In genomic region chr2:155265526-155265925, GRCm38 (mm10) we compare ENCODE assay signal across 28 mouse cellular contexts. TPM values are rescaled to one million over a fixed set of nuclear protein-coding genes. Genes with fewer than 3 reads are reported as not detected.
DNase-seq lines count a peak whose midpoint lies in the region; ATAC-seq and TF ChIP-seq lines count a peak whose summit lies in the region.
"Had no signal": no experiment of that assay in that cellular context is flagged by ENCODE, and none has a peak within 500 bp of the region (broad histone marks: within the 10 kb centered on the region; RNA-seq: fewer than 3 reads in every experiment).

No protein-coding gene starts in this region.

- H3K9me3 ChIP-seq in heart, embryonic 12.5 days (replicated peaks) = peaks cover 5% of the 10 kb centered on the region; the same call in 1 of the 2 replicates
- no peaks in the 10 kb centered on the region for H3K9me3 ChIP-seq in limb, embryonic 14.5 days (ENCODE audit: control insufficient read depth, low read length)
- H3K9me3 ChIP-seq in limb, embryonic 10.5 days (replicated peaks) = no peaks in the 10 kb centered on the region
- H3K9me3 ChIP-seq in midbrain, embryonic 11.5 days (ENCODE audit: control insufficient read depth, low read length) = no peaks in the 10 kb centered on the region
- no peaks in the 10 kb centered on the region for H3K9me3 ChIP-seq in midbrain, postnatal 0 days (ENCODE audit: low read length)
- H3K9me3 ChIP-seq: embryonic facial prominence, embryonic 13.5 days; embryonic facial prominence, embryonic 15.5 days; forebrain, embryonic 10.5 days; forebrain, embryonic 12.5 days; G1E had no signal

- TF ChIP-seq CTCF in midbrain, postnatal 0 days (IDR thresholded peaks at IDR 0.05) = no peak

- H3K27me3 ChIP-seq in heart, embryonic 12.5 days (replicated peaks) = no peaks in the 10 kb centered on the region
- H3K27me3 ChIP-seq in limb, embryonic 14.5 days (ENCODE audit: control insufficient read depth, insufficient read depth, low read length) = no peaks in the 10 kb centered on the region
- H3K27me3 ChIP-seq in limb, embryonic 10.5 days (ENCODE audit: low read depth, poor library complexity, severe bottlenecking) = no peaks in the 10 kb centered on the region
- no peaks in the 10 kb centered on the region for H3K27me3 ChIP-seq in midbrain, embryonic 11.5 days (ENCODE audit: control insufficient read depth, insufficient read depth, low read length)
- H3K27me3 ChIP-seq in midbrain, postnatal 0 days (ENCODE audit: insufficient read depth, low read length) = no peaks in the 10 kb centered on the region
- no peaks in the 10 kb centered on the region for H3K27me3 ChIP-seq in myocyte (ENCODE audit: control insufficient read depth, insufficient read depth, insufficient read length)
- H3K27me3 ChIP-seq: CH12.LX; embryonic facial prominence, embryonic 13.5 days; embryonic facial prominence, embryonic 15.5 days; forebrain, embryonic 12.5 days; Patski had no signal

- ATAC-seq in heart, embryonic 12.5 days (ENCODE audit: insufficient number of reproducible peaks, low FRiP score) = no peak
- ATAC-seq in limb, embryonic 14.5 days (ENCODE audit: low FRiP score, low read depth) = peak; percentile 55; the same call in 1 of the 2 replicates
- no peak for ATAC-seq in midbrain, embryonic 11.5 days (ENCODE audit: low FRiP score)
- no peak for ATAC-seq in midbrain, postnatal 0 days (ENCODE audit: low FRiP score)
- ATAC-seq: activated CD4-positive, CD25-positive, alpha-beta regulatory T cell, adult 4 months; CD4-positive, CD25-positive, alpha-beta regulatory T cell, adult 4 months; forebrain, embryonic 14.5 days; Patski had no signal

- H3K79me2 ChIP-seq in myocyte (ENCODE audit: control insufficient read depth, insufficient read depth) = no peaks in the 10 kb centered on the region

- no peak for TF ChIP-seq POLR2A in limb, embryonic 14.5 days (IDR thresholded peaks at IDR 0.05; ENCODE audit: borderline replicate concordance, extremely low read depth, insufficient read depth, insufficient read length)
- TF ChIP-seq POLR2A in myocyte (IDR thresholded peaks at IDR 0.05; ENCODE audit: insufficient read length, low read depth) = no peak

- H3K4me1 ChIP-seq in heart, embryonic 12.5 days (replicated peaks) = no peaks in the 10 kb centered on the region
- no peaks in the 10 kb centered on the region for H3K4me1 ChIP-seq in limb, embryonic 14.5 days (ENCODE audit: control insufficient read depth, insufficient read depth, low read length)
- H3K4me1 ChIP-seq in limb, embryonic 10.5 days = no peaks in the 10 kb centered on the region
- no peaks in the 10 kb centered on the region for H3K4me1 ChIP-seq in midbrain, embryonic 11.5 days (ENCODE audit: control insufficient read depth, insufficient read depth, low read length)
- H3K4me1 ChIP-seq in midbrain, postnatal 0 days (ENCODE audit: insufficient read depth, low read length) = no peaks in the 10 kb centered on the region
- H3K4me1 ChIP-seq: embryonic facial prominence, embryonic 13.5 days; embryonic facial prominence, embryonic 15.5 days; forebrain, embryonic 10.5 days; forebrain, embryonic 12.5 days had no signal

- H3K9ac ChIP-seq in heart, embryonic 12.5 days = no peak overlapping the region
- no peak overlapping the region for H3K9ac ChIP-seq in limb, embryonic 14.5 days (ENCODE audit: low read depth, low read length, severe bottlenecking)
- no peak overlapping the region for H3K9ac ChIP-seq in midbrain, embryonic 11.5 days (ENCODE audit: low read length)
- no peak overlapping the region for H3K9ac ChIP-seq in midbrain, postnatal 0 days (replicated peaks; ENCODE audit: low read length, poor library complexity, severe bottlenecking)
- H3K9ac ChIP-seq: embryonic facial prominence, embryonic 13.5 days; embryonic facial prominence, embryonic 15.5 days; forebrain, embryonic 12.5 days had no signal

- H3K4me3 ChIP-seq in heart, embryonic 12.5 days = no peak overlapping the region
- H3K4me3 ChIP-seq in limb, embryonic 14.5 days (replicated peaks; ENCODE audit: low read length) = no peak overlapping the region
- no peak overlapping the region for H3K4me3 ChIP-seq in limb, embryonic 10.5 days
- no peak overlapping the region for H3K4me3 ChIP-seq in midbrain, embryonic 11.5 days (ENCODE audit: low read depth, low read length)
- H3K4me3 ChIP-seq in midbrain, postnatal 0 days (ENCODE audit: low read depth, low read length) = no peak overlapping the region
- no peak overlapping the region for H3K4me3 ChIP-seq in myocyte
- H3K4me3 ChIP-seq: embryonic facial prominence, embryonic 13.5 days; embryonic facial prominence, embryonic 15.5 days; erythroblast, embryonic 14.5 days; forebrain, embryonic 10.5 days; forebrain, embryonic 12.5 days had no signal

- no peak overlapping the region for H3K27ac ChIP-seq in heart, embryonic 12.5 days (ENCODE audit: poor library complexity, severe bottlenecking)
- no peak overlapping the region for H3K27ac ChIP-seq in limb, embryonic 14.5 days (replicated peaks; ENCODE audit: low read depth, low read length)
- H3K27ac ChIP-seq in limb, embryonic 10.5 days = no peak overlapping the region
- no peak overlapping the region for H3K27ac ChIP-seq in midbrain, embryonic 11.5 days (ENCODE audit: low read depth, low read length)
- H3K27ac ChIP-seq in midbrain, postnatal 0 days (ENCODE audit: low read depth, low read length) = no peak overlapping the region
- H3K27ac ChIP-seq: embryonic facial prominence, embryonic 13.5 days; embryonic facial prominence, embryonic 15.5 days; forebrain, embryonic 10.5 days; forebrain, embryonic 12.5 days had no signal

- H3K36me3 ChIP-seq in heart, embryonic 12.5 days = no peaks in the 10 kb centered on the region
- no peaks in the 10 kb centered on the region for H3K36me3 ChIP-seq in limb, embryonic 14.5 days (ENCODE audit: control insufficient read depth, insufficient read depth, low read length)
- no peaks in the 10 kb centered on the region for H3K36me3 ChIP-seq in limb, embryonic 10.5 days
- no peaks in the 10 kb centered on the region for H3K36me3 ChIP-seq in midbrain, embryonic 11.5 days (ENCODE audit: control insufficient read depth, insufficient read depth, low read length)
- no peaks in the 10 kb centered on the region for H3K36me3 ChIP-seq in midbrain, postnatal 0 days (ENCODE audit: insufficient read depth, low read length)
- H3K36me3 ChIP-seq in myocyte (ENCODE audit: control insufficient read depth, insufficient read depth) = no peaks in the 10 kb centered on the region
- H3K36me3 ChIP-seq: embryonic facial prominence, embryonic 13.5 days; embryonic facial prominence, embryonic 15.5 days; forebrain, embryonic 10.5 days; forebrain, embryonic 12.5 days; G1E had no signal

- no peak overlapping the region for H3ac ChIP-seq in myocyte (ENCODE audit: control insufficient read depth, insufficient read length)

- H3K4me2 ChIP-seq in heart, embryonic 12.5 days = no peak overlapping the region
- no peak overlapping the region for H3K4me2 ChIP-seq in limb, embryonic 14.5 days (replicated peaks; ENCODE audit: low read depth, low read length, severe bottlenecking)
- no peak overlapping the region for H3K4me2 ChIP-seq in midbrain, embryonic 11.5 days
- no peak overlapping the region for H3K4me2 ChIP-seq in midbrain, postnatal 0 days (ENCODE audit: low read depth, low read length, poor library complexity, severe bottlenecking)
- peak overlapping the region; percentile 15 for H3K4me2 ChIP-seq in myocyte (ENCODE audit: low read depth)
- H3K4me2 ChIP-seq: embryonic facial prominence, embryonic 13.5 days; embryonic facial prominence, embryonic 15.5 days; forebrain, embryonic 12.5 days had no signal

- 82% methylated on average over 6 of the region's 6 CpGs for WGBS in heart, embryonic 12.5 days
- WGBS in limb, embryonic 14.5 days = 69% methylated on average over 6 of the region's 6 CpGs
- WGBS in limb, embryonic 10.5 days = 92% methylated on average over 6 of the region's 6 CpGs
- 91% methylated on average over 6 of the region's 6 CpGs for WGBS in midbrain, embryonic 11.5 days
- 89% methylated on average over 6 of the region's 6 CpGs for WGBS in midbrain, postnatal 0 days

- DNase-seq in heart, adult 11 months = peak; percentile 70
- DNase-seq in limb, embryonic 14.5 days (ENCODE audit: low spot score) = no peak
- no peak for DNase-seq in limb, embryonic 10.5 days (ENCODE audit: low spot score)
- DNase-seq in midbrain, embryonic 11.5 days (ENCODE audit: low spot score, missing footprints) = peak; percentile 60
- no peak for DNase-seq in midbrain, postnatal 0 days (ENCODE audit: low spot score)
- DNase-seq: adrenal gland, postnatal 10 days; adrenal gland, postnatal 25 days; B cell, adult 2 months; cerebellum, adult 11 months; cerebellum, adult 18-20 months; cerebellum, adult 8-10 months; cerebellum, adult 9-11 months; cerebellum, postnatal 14 days; cerebellum, postnatal 36 days; embryo, embryonic 11 days had no signal

TF ChIP-seq in myocyte, 11 proteins besides CTCF, POLR2A, EP300 and RAD21 (continues in another document):
- TF ChIP-seq POLR2AphosphoS2 (IDR thresholded peaks at IDR 0.05; ENCODE audit: insufficient read length, low read depth) (no peak), MYOG (IDR thresholded peaks at IDR 0.05; ENCODE audit: control insufficient read depth in 1 of 3, insufficient read depth in 1 of 3, insufficient read length in 2 of 3, low read depth in 2 of 3) (peak; percentile 84 to 98 (median 98)), MYOD1 (IDR thresholded peaks at IDR 0.05; ENCODE audit: control insufficient read depth in 1 of 3, insufficient read length in 2 of 3, low read depth in 2 of 3) (peak; percentile 79 to 97 (median 96)), TCF3 (IDR thresholded peaks at IDR 0.05; ENCODE audit: insufficient read length, low read depth) (peak; percentile 95)

RNA-seq across cellular contexts. Expression of gene Map1lc3a, which starts 10.6 kb away (rescaled TPM):
- 228 and 252 TPM in 2 replicates for polyA plus RNA-seq in heart, embryonic 12.5 days (2016; fragmentation: Nextera tagmentation; extraction: Ambion mirVana)
- 129 and 134 TPM in 2 replicates for polyA plus RNA-seq in limb, embryonic 14.5 days (2012; rRNA removed)
- polyA plus RNA-seq in limb, embryonic 14.5 days (2014; fragmentation: Nextera tagmentation; extraction: Ambion mirVana) = 233 TPM in 2 replicates
- 83.8 and 102 TPM in 2 replicates for polyA plus RNA-seq in limb, embryonic 10.5 days (2016; fragmentation: Nextera tagmentation; extraction: Ambion mirVana)
- 118 and 130 TPM in 2 replicates for polyA plus RNA-seq in midbrain, embryonic 11.5 days (2014; fragmentation: Nextera tagmentation; extraction: Ambion mirVana)
- 560 and 573 TPM in 2 replicates for total RNA-seq in midbrain, postnatal 0 days (2014; rRNA removed)
- 839 and 943 TPM in 2 replicates for polyA plus RNA-seq in midbrain, postnatal 0 days (2015; fragmentation: Nextera tagmentation; extraction: Ambion mirVana)
- 413 TPM for polyA plus RNA-seq in myocyte (2012; fragmentation: generic; extraction: Trizol)

RNA-seq across cellular contexts. Expression of gene Dynlrb1, which starts 29.2 kb away (rescaled TPM):
- polyA plus RNA-seq in heart, embryonic 12.5 days (2016; fragmentation: Nextera tagmentation; extraction: Ambion mirVana) = 341 and 361 TPM in 2 replicates
- polyA plus RNA-seq in limb, embryonic 14.5 days (2012; rRNA removed) = 476 and 534 TPM in 2 replicates
- 501 and 509 TPM in 2 replicates for polyA plus RNA-seq in limb, embryonic 14.5 days (2014; fragmentation: Nextera tagmentation; extraction: Ambion mirVana)
- polyA plus RNA-seq in limb, embryonic 10.5 days (2016; fragmentation: Nextera tagmentation; extraction: Ambion mirVana) = 452 and 454 TPM in 2 replicates
- polyA plus RNA-seq in midbrain, embryonic 11.5 days (2014; fragmentation: Nextera tagmentation; extraction: Ambion mirVana) = 495 and 519 TPM in 2 replicates
- total RNA-seq in midbrain, postnatal 0 days (2014; rRNA removed) = 293 and 374 TPM in 2 replicates
- polyA plus RNA-seq in midbrain, postnatal 0 days (2015; fragmentation: Nextera tagmentation; extraction: Ambion mirVana) = 776 and 856 TPM in 2 replicates
- polyA plus RNA-seq in myocyte (2012; fragmentation: generic; extraction: Trizol) = 418 TPM

Comparison
In these comparisons a context has a peak if more than half of its experiments do, and no peak if none do; other contexts are left out.
1. DNase-seq: peak in heart, adult 11 months (single experiment) and midbrain, embryonic 11.5 days (single experiment); none in limb, embryonic 14.5 days (single experiment), limb, embryonic 10.5 days (single experiment) and midbrain, postnatal 0 days (single experiment).